Mouse (Mus musculus): ENCODE measurements at regions not wholly inside any gene's neighbourhood (a gene's known extent, or its start where the extent isn't known, plus 50 kb on each side); places are given as distances from the start of the nearest gene placed in this dataset.

GRCm38 (mm10) chr8:34353140-34353855, 241.8 kb upstream of the Gm10131 start:
- no peak for TF ChIP-seq POLR2A (IDR thresholded peaks at IDR 0.05; ENCODE audit: borderline replicate concordance, extremely low read depth, insufficient read depth, insufficient read length, poor library complexity, severe bottlenecking)
- TF ChIP-seq CTCF (IDR thresholded peaks at IDR 0.05; ENCODE audit: borderline replicate concordance, extremely low read depth, insufficient read depth, insufficient read length): no peak

All from brain, embryonic 14.5 days (tissue).